Mouse (Mus musculus) layer of hippocampus, postnatal 10 days (tissue): ENCODE results near the gene Il21. TPM values are rescaled to one million over a fixed set of nuclear protein-coding genes. Genes with fewer than 3 reads are reported as not detected.

ENCODE experiments used
- DNase-seq, 2 experiments: peaks; one replicate each; pipeline ENCODE4 v3.0.0; 2021; ENCODE audit warnings: low spot score in 2 of 2
- microRNA-seq, 2 experiments: library from miRNA; unstranded; fragments of <30 nt; microRNA quantifications; one replicate each; pipeline ENCODE4 v1.2.0; 2021
- total RNA-seq, 2 experiments: library from RNA; stranded (reverse); gene quantifications; 2 replicates each; pipeline ENCODE4 v1.2.3; 2021

Il21 gene
- total RNA-seq, 2 experiments from 2014 or later: 0.18 TPM; not detected in 1

DNA sequence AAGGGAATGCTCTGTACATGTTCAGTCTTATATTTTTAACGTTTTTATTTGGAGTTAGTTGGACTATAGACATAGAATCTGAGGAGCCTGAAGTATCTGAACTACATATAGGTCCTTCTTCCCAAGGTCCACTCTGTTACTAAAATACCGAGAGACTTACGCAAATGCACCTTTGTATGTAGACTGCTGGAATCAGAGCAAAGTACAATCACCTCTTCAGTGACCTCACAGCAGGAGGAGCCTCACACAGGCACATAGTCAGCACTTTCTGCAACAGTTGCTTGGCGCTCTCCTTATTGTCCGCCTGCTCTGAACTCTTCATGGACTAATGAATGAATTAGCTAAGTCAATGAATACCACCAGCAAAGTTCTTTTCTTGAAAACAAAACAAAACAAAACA lies 34.1 kb downstream of the Il21 start:
- DNase-seq: no peak

DNA sequence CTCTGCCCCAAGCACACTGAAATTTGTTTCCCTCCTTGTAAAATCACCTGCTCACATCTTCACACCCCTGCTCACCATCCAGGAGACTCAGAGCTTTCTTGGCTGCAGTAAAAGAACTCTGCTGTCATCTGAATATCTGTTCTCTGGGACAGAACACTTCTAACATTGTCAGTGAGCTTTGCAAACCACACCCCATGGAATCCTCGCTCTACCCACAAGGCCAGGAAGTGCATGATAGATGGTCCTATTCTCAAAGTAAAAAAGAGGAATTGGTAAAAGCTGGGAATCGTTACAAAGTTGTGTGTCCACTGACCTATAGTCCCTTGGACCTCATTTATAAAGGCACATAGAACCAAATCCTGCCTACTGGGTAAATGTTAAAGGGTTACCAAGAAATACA lies 40.5 kb downstream of the Il21 start:
- DNase-seq: no peak

DNA sequence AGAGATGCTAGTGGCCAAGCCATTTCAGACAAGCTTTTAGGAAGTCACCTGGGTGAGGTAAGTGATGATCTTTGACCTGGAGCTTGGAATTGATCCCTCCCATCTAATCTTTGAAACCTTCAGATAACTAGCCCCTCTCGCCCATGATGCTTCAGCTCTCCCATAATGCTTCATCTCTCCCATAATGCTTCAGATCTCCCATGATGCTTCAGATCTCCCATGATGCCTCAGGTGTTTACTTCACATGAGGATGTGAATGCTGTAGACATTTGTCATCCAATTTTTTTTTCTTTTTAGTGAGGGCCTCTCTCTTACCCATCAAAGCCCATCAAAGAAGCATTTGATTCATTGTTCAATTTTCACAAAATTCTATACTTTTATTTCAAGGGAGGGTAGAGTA lies 46.9 kb downstream of the Il21 start:
- no peak for DNase-seq

DNA sequence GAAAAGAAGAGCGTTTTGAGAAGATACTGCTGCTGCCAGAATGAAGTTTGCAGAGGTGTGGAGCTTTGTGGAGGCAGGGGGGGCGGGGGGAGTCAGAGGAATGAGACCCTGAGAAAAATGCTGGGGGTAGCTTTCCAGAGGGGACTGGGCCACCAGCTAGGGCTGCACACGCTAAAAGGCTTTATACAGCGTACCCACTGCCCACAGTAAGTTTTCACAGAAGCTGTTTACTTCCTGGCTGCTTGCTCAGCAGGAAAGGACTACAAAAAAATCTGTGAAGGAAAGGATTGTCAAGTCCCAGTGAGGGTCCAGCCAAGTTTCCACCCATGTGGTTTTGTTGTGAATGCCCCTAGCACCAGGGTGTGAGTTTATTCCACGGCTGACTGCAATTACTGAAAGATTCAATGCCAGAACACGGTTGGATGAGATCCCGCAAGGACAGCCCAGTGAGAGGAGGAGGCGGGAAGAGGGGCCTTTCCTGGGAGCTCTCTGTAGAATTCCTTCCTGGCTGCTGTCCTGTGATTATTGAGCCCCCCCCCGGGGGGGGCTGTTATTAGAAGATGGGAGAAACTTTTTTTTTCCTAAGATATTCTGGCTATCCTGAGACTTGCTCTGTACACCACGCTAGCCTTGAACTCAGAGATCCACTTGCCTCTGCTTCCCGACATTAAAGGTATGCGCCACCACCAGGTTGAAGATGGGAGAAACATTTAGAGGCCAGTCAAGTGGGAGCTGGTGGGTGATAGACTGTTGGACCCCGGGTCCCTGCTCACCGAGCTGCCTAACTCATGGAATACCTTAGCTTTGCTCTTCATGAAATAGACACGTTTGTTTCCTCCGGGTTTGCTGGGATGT lies 49.8 kb downstream of the Il21 start:
- peak; percentile 31 to 49 for DNase-seq

DNA sequence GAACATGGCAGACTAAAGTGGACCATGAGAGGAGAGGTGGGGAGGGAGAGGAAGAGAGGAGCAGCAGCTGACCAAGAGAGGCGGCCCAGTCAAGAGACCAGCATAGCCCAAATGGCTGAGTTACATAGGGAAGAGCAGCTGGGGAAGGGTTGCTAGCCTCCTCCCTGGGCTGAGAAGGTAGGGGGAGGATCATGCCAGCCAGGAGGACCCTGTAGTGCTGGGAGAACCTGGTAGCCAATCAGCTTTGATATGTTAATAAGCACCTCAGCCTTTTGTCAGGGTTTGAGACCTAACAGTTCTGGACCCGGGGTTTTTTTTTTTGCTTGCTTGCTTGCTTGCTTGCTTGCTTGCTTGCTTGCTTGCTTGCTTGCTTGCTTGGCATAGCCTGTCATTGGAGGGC lies 51.4 kb downstream of the Il21 start:
- no peak for DNase-seq

DNA sequence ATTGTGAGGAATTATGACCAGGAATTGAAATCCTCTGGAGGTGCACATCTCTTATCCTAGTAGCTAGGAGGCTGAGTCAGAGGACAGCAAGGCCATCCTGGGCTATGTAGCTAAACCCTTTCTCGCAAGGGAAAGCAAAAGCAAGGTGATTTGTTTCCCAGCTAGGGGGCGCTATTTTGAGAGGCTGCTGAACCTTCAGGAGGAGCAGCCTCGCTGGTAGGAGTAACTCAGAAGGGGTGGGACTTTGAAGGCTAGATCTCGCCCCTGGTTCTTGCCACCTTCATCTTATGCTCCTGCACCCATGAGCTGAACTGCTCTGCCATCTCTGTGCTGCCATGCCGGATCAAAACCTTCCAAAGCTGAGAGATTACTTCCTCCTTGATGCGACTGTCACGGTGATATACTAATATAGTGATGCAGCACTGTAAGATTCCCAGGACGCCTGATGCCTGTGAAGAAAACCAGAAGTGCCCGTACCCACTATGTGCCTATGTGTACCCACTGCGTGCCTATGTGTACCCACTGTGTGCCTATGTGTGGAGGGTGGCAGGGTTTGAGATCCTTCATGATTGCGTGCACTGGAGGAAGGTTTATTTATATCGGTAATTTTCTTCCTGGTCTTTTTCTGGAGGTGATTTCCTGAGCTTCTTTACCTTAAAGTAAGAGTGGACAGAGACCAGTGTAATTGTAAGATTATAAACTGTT lies 52.2 kb downstream of the Il21 start:
- no peak for DNase-seq

DNA sequence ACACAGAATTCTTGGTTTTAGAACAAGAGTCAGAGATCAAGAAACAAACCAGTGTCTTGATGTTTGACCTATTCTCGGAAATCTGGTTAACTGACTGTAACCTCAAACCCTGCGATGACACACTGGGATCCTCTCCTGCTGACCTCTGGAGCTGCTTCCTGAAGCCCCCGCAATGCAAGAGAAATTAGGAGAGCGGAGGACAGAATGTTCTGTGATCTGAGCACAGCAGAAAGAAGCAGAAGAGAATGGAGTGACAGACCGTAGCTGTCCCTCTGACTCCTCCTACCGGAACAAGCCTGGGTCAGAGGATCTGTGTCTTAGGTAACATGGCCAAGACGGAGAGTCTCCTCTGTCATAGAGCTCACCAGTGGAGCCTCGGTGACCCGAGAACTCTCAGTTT lies 53.0 kb downstream of the Il21 start:
- DNase-seq: no peak

DNA sequence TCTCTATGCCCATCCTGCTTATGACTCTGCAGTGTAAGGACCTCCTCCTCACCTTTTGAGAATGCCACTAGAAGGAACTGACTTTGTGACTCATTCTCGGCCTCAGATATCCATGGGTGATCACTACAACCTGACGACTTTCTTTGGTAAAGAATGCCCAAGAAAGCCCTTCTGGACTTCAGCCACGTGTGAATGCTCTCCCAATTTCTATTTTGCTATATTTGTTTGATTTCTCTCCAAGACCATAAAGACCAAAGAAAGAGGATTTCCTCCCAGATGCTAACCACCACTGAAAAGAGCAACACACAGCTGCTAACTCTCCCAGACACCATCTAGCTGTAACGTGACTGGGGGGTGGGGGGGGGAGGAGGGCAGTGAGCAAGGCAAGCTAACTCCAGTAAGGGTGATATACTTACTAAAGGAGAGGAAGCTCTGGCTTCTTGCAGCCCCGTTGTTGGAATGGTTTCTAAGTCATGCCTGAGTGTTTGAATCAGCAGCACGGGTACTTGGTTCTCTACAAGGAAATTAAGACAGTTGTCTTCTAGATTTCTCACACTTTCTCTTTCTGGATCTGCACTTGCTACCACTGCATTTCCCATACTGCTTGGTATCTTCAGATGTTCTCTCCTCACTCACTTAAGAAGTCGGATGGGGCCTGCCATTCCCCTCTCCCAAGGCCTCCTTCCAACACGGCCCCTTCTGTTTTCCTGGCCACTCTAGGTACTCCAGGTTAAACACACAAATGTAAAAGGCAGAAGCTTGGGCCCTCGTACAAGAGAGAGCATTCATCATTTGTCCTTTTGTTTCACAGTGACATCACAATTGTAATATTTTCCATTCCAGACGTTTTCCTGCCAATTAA lies 57.5 kb downstream of the Il21 start:
- no peak for DNase-seq

DNA sequence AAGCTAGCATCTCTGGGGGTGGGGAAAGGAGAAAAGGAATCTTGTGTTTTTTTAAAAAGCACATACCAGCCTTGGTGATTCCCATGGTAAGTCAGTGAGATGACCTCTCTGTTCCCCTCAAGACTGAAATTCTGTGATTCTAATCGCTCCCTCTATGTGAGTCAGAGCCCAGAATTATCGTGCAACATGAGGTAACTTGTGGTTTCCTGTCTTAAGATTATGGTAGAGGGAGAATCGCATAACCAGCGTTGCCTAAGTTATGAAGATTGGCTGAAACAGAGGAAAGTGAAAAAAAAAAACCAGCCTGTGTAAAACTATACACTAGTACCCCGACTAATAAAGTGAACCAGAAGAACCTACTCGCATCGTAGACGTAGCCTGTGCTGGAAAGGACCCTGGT lies 59.2 kb downstream of the Il21 start:
- DNase-seq: no peak

Small RNAs within 50 kb of the gene (microRNA-seq; reads per million reads assigned to microRNA genes)
- 0 reads per million in 2 experiments for gene Gm24169

Other genes with a start within 250 kb of the Il21 start
- gene Adad1, start 169.1 kb downstream of the Il21 start, total RNA-seq: not detected
- not detected for gene Il2, start 106.7 kb downstream of the Il21 start, total RNA-seq
- gene Bbs12, start 79.9 kb upstream of the Il21 start, total RNA-seq: 1 to 10 TPM; 4.8 to 5.6 TPM
- gene Cetn4, start 80.1 kb upstream of the Il21 start, total RNA-seq: 1 to 10 TPM; 7.4 to 8.4 TPM
- 1 to 10 TPM; 3.8 to 4.5 TPM for gene Fgf2, start 115.7 kb upstream of the Il21 start, total RNA-seq
- gene Spata5, start 187.3 kb upstream of the Il21 start, total RNA-seq: 10 to 100 TPM; 20.0 to 25.6 TPM
- 1 to 10 TPM; 5.3 to 8.0 TPM for gene Nudt6, start 187.6 kb upstream of the Il21 start, total RNA-seq